Mouse (Mus musculus) brain, embryonic 14.5 days (tissue): Measurements from ENCODE around the gene Xirp2.
A peak's percentile ranks its signal among the peaks of the same experiment; 100 is the strongest.

Experiments used
- CTCF ChIP-seq: fragments of 200-500 bp; IDR thresholded peaks from 2 replicates; pipeline ENCODE4 v1.5.1; 2012; ENCODE audit warnings: inconsistent platforms, mild to moderate bottlenecking, moderate library complexity, borderline replicate concordance; ENCODE audit not compliant: insufficient read depth, insufficient read length; ENCODE audit errors: extremely low read depth
- POLR2A ChIP-seq: fragments of 200-500 bp; IDR thresholded peaks from 2 replicates; pipeline ENCODE4 v1.6.1; 2012; ENCODE audit warnings: mild to moderate bottlenecking, inconsistent platforms, borderline replicate concordance; ENCODE audit not compliant: poor library complexity, insufficient read depth, insufficient read length, severe bottlenecking; ENCODE audit errors: extremely low read depth

DNA sequence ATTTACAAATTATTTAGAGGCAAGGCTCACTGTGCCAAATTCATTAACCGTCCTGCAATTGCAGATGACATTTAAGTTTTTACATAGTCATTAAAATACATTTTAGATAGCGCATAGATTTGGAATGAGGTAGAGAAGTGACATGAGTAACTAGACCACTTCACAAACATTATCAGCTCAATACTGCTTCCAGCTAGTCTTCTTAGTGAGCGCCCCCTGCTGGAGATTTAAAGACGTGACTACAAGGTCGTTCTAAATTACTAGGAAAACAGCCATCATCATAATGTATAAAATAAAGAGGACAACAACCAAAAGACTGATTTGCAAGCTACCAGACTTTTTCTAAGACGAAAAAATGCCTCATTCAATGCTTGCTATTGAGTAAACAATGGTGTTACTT lies 32.0 kb downstream of the Xirp2 start:
- TF ChIP-seq CTCF, result peak; percentile 57; the same call in 1 of the 2 replicates
- TF ChIP-seq POLR2A, result no peak
